Mouse (Mus musculus): ENCODE measurements at regions not wholly inside any gene's neighbourhood (a gene's known extent, or its start where the extent isn't known, plus 50 kb on each side); places are given as distances from the start of the nearest gene placed in this dataset.

GRCm38 (mm10) chr11:27280791-27281190 lies 687.0 kb upstream of the Vrk2 start:
- in situ Hi-C loops (cut with MboI, MseI), result no loop called here

GRCm38 (mm10) chr11:27264253-27264652 lies 670.5 kb upstream of the Vrk2 start:
- in situ Hi-C loops (cut with MboI, MseI), result no loop called here

GRCm38 (mm10) chr11:27258521-27258920 lies 664.7 kb upstream of the Vrk2 start:
- in situ Hi-C loops (cut with MboI, MseI), result no loop called here

- in situ Hi-C loops (cut with MboI, MseI), result no loop called here
Observed at GRCm38 (mm10) chr11:27235884-27236283, 642.1 kb upstream of the Vrk2 start.

GRCm38 (mm10) chr11:27226454-27226853 lies 632.7 kb upstream of the Vrk2 start:
- in situ Hi-C loops (cut with MboI, MseI), result loop anchor here (10.0 kb wide), 1 partner anchor 1048 kb away; no protein-coding TSS in a partner anchor

GRCm38 (mm10) chr11:27222436-27222835 lies 628.6 kb upstream of the Vrk2 start:
- in situ Hi-C loops (cut with MboI, MseI), result loop anchor here (10.0 kb wide), 1 partner anchor 1052 kb away; no protein-coding TSS in a partner anchor

GRCm38 (mm10) chr11:27221956-27222355 lies 628.2 kb upstream of the Vrk2 start:
- in situ Hi-C loops (cut with MboI, MseI), result loop anchor here (10.0 kb wide), 1 partner anchor 1053 kb away; no protein-coding TSS in a partner anchor

GRCm38 (mm10) chr11:27219715-27220699 lies 626.2 kb upstream of the Vrk2 start:
- in situ Hi-C loops (cut with MboI, MseI), result loop anchor here (10.0 kb wide), 1 partner anchor 1055 kb away; no protein-coding TSS in a partner anchor

- in situ Hi-C loops (cut with MboI, MseI), result no loop called here
Observed at GRCm38 (mm10) chr11:27215752-27216151, 622.0 kb upstream of the Vrk2 start.

- in situ Hi-C loops (cut with MboI, MseI), result no loop called here
Observed at GRCm38 (mm10) chr11:27203330-27204214, 609.8 kb upstream of the Vrk2 start.

GRCm38 (mm10) chr11:27184035-27184434 lies 590.2 kb upstream of the Vrk2 start:
- in situ Hi-C loops (cut with MboI, MseI), result no loop called here

GRCm38 (mm10) chr11:27183422-27183821 lies 589.6 kb upstream of the Vrk2 start:
- in situ Hi-C loops (cut with MboI, MseI), result no loop called here

GRCm38 (mm10) chr11:27160411-27160810 lies 566.6 kb upstream of the Vrk2 start:
- in situ Hi-C loops (cut with MboI, MseI), result no loop called here

Measured in T-helper 1 cell (primary cell).